Mouse (Mus musculus) heart, adult 2 months (tissue): Measurements from ENCODE around the gene Tmem256.

Source experiments
- CTCF ChIP-seq: fragments of 200-600 bp; IDR thresholded peaks from 2 replicates; pipeline ENCODE4 v1.8.1; 2022; ENCODE audit warnings: antibody characterized with exemption, mild to moderate bottlenecking, moderate library complexity
- POLR2A ChIP-seq: fragments of 200-500 bp; IDR thresholded peaks from 2 replicates; pipeline ENCODE4 v1.6.1; 2011; ENCODE audit warnings: mild to moderate bottlenecking, low read depth, low read length, control low read depth; ENCODE audit not compliant: insufficient read depth

GRCm38 (mm10) chr11:69837604-69837951, 736 bp upstream of the Tmem256 start, which contains the start of gene Nlgn2:
- TF ChIP-seq CTCF: peak; percentile 43
- TF ChIP-seq POLR2A: no peak
